Mouse (Mus musculus): Measurements from ENCODE around the gene Mpv17l.

DNA sequence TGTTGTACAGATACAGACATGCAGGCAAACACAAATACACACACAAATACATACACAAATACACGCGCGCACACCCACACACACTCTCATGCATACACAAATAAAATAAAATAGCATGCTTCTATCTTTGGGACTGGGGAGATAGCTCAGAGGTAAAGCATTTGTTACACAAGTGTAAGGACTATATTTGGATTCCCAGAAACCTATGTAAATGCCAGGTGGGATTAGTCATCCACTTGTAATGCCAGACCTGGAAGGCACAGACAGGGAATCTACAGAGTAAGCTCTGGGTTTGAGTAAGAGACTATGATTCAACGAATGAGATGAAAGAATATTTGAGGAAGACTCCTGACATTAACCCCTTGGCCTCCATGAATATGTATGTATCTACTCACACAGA is 27.5 kb upstream of the Mpv17l start:
- TF ChIP-seq CTCF (conservative IDR thresholded peaks at IDR 0.05; ENCODE audit: low read length) (no peak), POU5F1 (IDR thresholded peaks at IDR 0.05; ENCODE audit: borderline replicate concordance, low read length) (no peak), NANOG (IDR thresholded peaks at IDR 0.05; ENCODE audit: borderline replicate concordance, low read length) (no peak)
